Mouse (Mus musculus) small intestine, adult 2 months (tissue): Measurements from ENCODE around the gene Zswim8. TPM values are rescaled to one million over a fixed set of nuclear protein-coding genes. Genes with fewer than 3 reads are reported as not detected.

Experiments
- H3K27ac ChIP-seq: fragments of 200-500 bp; 2 replicates; pipeline ENCODE4 v1.5.1; 2012; ENCODE audit warnings: low read depth, low read length, control low read depth, inconsistent platforms; ENCODE audit not compliant: insufficient read depth
- H3K27me3 ChIP-seq: fragments of 200-500 bp; 2 replicates; pipeline ENCODE4 v1.6.1; 2012; ENCODE audit warnings: mild to moderate bottlenecking, moderate library complexity, low read length, inconsistent platforms; ENCODE audit not compliant: control insufficient read depth, insufficient read depth
- H3K36me3 ChIP-seq: fragments of 200-500 bp; 2 replicates; pipeline ENCODE4 v1.6.1; 2012; ENCODE audit warnings: mild to moderate bottlenecking, low read length, control low read depth, inconsistent platforms; ENCODE audit not compliant: control insufficient read depth, insufficient read depth
- H3K4me1 ChIP-seq: fragments of 200-500 bp; 2 replicates; pipeline ENCODE4 v1.6.1; 2012; ENCODE audit warnings: low read length, inconsistent platforms, mixed read lengths; ENCODE audit not compliant: control insufficient read depth, insufficient read depth, insufficient read length
- H3K4me3 ChIP-seq: fragments of 200-500 bp; 2 replicates; pipeline ENCODE4 v1.5.1; 2012; ENCODE audit warnings: low read depth, mild to moderate bottlenecking, control low read depth, inconsistent platforms, low read length, moderate library complexity
- CTCF ChIP-seq: fragments of 200-500 bp; IDR thresholded peaks from 2 replicates; pipeline ENCODE4 v1.5.1; 2012; ENCODE audit warnings: low read depth, mild to moderate bottlenecking, control low read depth, inconsistent platforms, low read length, moderate library complexity, mixed read lengths; ENCODE audit not compliant: insufficient replicate concordance, insufficient read length; ENCODE audit errors: extremely low read depth
- POLR2A ChIP-seq: fragments of 200-500 bp; IDR thresholded peaks from 2 replicates; pipeline ENCODE4 v1.6.1; 2012; ENCODE audit warnings: low read depth, mild to moderate bottlenecking, control low read depth, inconsistent platforms, low read length, moderate library complexity
- WGBS: fragments of 180-500 bp; shearing (Covaris S2); methylation state at CpG from one replicate; pipeline ENCODE4 v1.1.7; 2018; 5-methylcytosine and 5-hydroxymethylcytosine counted together
- polyA plus RNA-seq: library from polyadenylated mRNA; depleted of rRNA; stranded (reverse); fragments of >200 nt; gene quantifications from 2 replicates; pipeline ENCODE4 v1.2.3, GENCODE M21; 2012

Zswim8 gene
- polyA plus RNA-seq, 1 experiment = 182 TPM

DNA sequence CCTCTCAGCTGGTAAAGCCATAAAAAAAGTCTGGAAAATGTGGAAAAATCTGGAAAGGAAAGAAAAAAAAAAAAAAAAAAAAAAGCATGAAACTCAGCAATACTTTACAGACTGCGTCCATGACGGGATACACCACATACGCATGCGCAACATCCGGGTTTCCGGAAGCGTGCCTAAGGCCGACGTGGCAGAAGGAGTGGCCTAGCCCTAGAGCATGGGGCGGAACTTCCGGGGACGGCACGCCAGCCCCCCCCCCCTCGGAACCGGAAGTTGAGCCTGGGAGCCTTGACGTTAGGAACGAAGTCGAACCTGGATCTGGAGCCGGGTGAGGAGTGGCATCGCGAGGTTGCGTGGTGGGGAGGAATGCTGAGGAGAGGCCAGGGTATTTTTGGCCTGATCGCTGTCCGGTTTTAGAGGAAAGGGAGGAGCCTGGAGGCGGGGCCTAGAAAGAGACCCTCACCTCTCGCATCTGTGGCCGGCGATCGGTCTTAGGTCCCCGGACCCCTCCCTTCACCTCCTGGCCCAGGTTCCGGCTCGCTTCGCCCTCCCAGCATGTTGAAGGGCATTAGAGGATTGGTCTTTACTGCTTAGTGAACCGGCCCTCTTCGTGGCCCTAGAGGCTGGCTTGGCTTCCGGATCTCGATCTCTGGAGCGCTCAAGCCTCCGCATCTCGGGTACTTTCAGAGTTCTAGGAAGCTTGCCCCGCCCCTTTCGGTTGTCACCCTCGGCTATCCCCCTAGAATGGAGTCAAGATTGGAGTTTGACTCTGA lies 33.1 kb upstream of the Zswim8 start, which contains the start of gene Sec24c:
TSS of gene Sec24c (plus strand) at position 245 of the 770 bp plus-strand sequence.
- Histone ChIP-seq H3K27me3 (no peaks in the 10 kb centered on the region), H3K36me3 (peaks cover 28% of the 10 kb centered on the region), H3K27ac (peak within 1 kb of the TSS; percentile 97), H3K4me1 (peaks cover 12% of the 10 kb centered on the region; the same call in 1 of the 2 replicates), H3K4me3 (peak within 1 kb of the TSS; percentile 81)
- TF ChIP-seq CTCF (no peak), POLR2A (peak; percentile 78; the same call in 1 of the 2 replicates)
- 1% methylated on average over 43 of the region's 43 CpGs for WGBS

DNA sequence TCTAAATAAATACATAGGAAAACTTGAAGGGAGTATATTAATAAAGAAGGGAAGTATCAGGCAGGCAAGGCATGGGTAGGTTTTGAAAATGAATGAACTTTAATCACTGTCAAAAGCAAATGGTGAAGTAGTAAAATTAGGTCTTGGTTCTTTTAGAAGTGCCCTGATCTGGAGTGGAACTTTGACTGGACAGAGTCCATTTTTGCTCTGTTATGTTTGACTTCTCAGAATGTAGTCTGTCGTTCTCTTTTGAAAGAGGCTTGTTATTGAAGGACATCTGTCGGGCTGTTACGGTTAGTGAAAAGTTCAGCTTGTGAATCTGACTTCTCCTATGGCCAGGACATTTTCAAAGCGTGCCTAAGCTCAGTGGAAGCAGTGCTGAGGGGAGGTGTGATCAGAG lies 29.4 kb upstream of the Zswim8 start:
- Histone ChIP-seq H3K27ac (no peak overlapping the region), H3K4me1 (peaks cover 17% of the 10 kb centered on the region; the same call in 1 of the 2 replicates), H3K27me3 (no peaks in the 10 kb centered on the region), H3K36me3 (peaks cover 60% of the 10 kb centered on the region), H3K4me3 (no peak overlapping the region)
- 72% methylated on average over 4 of the region's 4 CpGs for WGBS
- no peak for TF ChIP-seq CTCF

DNA sequence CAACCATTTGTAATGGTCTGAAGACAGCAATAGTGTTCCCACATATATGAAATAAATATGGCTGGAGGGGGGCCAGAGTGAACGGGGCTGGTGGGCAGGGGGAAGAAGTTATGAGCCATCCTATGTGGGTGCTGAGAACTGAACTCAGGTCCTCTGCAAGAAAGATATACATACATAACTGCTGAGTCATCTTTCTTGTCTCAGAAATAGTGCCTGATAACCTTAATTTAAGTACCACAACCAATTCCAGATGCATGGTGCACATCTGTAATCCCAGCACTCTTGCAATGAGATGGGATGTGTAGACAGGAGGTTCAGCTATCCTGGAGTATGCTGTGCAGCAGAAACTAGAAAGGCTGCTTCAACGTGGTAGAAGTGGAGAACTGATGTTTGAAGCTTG lies 25.6 kb upstream of the Zswim8 start:
- WGBS = 75% methylated on average over 2 of the region's 2 CpGs
- peaks cover 8% of the 10 kb centered on the region; the same call in 1 of the 2 replicates for H3K4me1 ChIP-seq
- no peak overlapping the region for H3K4me3 ChIP-seq
- no peak for TF ChIP-seq CTCF
- TF ChIP-seq POLR2A = no peak
- H3K27me3 ChIP-seq = no peaks in the 10 kb centered on the region
- H3K27ac ChIP-seq = peak overlapping the region; percentile 25
- H3K36me3 ChIP-seq = peaks cover 88% of the 10 kb centered on the region

DNA sequence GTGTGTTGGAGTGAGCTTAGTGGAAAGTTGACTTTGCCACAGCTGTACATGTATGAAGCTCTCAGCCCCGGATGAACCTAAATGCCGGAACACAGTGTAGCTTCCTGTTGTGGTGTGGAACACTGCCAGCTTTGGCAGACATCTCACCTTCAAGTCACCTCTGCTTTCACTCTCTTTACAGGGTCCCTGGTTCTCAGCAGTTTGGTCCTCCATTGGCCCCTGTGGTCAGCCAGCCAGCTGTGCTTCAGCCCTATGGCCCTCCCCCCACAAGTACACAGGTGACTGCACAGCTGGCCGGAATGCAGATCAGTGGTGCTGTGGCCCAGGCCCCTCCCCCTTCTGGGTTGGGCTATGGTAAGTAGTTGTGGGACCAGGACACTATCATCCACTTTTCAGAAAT lies 24.9 kb upstream of the Zswim8 start:
- 25% methylated on average over 3 of the region's 3 CpGs for WGBS
- peaks cover 7% of the 10 kb centered on the region; the same call in 1 of the 2 replicates for H3K4me1 ChIP-seq
- peaks cover 91% of the 10 kb centered on the region for H3K36me3 ChIP-seq
- peak overlapping the region; percentile 25; the same call in 1 of the 2 replicates for H3K27ac ChIP-seq
- H3K4me3 ChIP-seq = no peak overlapping the region
- TF ChIP-seq CTCF = no peak
- TF ChIP-seq POLR2A = no peak
- H3K27me3 ChIP-seq = no peaks in the 10 kb centered on the region

DNA sequence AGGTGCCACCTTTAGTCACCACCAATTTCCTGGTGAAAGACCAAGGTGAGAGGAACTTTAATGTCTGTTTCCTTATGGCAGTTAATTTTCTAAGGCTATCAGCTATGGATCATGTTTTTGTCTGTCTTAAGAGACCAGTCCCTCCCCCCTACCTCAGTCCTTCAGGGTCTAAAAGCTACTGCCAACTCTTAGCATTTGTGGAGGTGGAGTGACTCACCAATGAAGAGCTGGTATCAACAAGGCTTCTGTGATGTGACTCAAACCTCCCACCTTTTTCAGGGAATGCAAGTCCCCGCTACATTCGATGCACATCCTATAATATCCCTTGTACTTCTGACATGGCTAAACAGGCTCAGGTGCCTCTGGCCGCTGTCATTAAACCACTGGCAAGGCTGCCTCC lies 20.8 kb upstream of the Zswim8 start:
- no peak overlapping the region for H3K27ac ChIP-seq
- H3K4me1 ChIP-seq = peaks cover 6% of the 10 kb centered on the region; the same call in 1 of the 2 replicates
- TF ChIP-seq POLR2A (no peak), CTCF (no peak)
- 93% methylated on average over 3 of the region's 3 CpGs for WGBS
- H3K27me3 ChIP-seq = no peaks in the 10 kb centered on the region
- peaks cover 93% of the 10 kb centered on the region for H3K36me3 ChIP-seq
- no peak overlapping the region for H3K4me3 ChIP-seq

DNA sequence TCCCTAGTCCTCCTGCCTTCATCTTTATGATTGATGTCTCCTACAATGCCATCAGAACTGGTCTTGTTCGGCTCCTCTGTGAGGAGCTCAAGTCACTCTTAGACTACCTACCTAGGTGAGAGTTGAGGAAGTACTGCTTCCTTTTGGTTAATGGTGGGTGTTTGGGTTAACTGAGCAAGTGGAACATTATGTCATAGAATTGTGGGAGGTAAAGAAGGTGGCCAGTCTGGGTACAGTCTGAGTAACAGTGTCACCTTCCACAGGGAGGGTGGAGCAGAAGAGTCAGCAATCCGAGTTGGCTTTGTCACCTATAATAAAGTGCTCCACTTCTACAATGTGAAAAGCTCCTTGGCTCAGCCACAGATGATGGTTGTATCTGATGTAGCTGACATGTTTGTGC lies 18.3 kb upstream of the Zswim8 start:
- TF ChIP-seq POLR2A (no peak), CTCF (no peak)
- 84% methylated on average over 2 of the region's 2 CpGs for WGBS
- Histone ChIP-seq H3K4me3 (no peak overlapping the region), H3K36me3 (peaks cover 91% of the 10 kb centered on the region), H3K4me1 (no peaks in the 10 kb centered on the region), H3K27ac (no peak overlapping the region), H3K27me3 (no peaks in the 10 kb centered on the region)

DNA sequence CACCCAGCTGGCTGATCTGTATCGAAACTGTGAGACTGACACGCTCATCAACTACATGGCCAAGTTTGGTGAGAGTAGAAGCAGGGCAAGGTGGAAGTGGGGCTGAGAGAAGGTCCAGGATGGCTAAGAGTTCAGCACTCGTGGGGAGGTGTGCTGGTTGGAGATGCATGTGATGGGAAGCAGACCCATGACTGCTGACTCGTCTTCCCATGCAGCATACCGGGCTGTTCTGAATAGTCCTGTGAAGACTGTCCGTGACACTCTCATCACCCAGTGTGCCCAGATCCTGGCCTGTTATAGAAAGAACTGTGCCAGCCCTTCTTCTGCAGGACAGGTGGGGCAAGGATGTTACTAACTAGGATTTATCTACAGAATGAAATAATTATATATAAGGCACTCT lies 15.6 kb upstream of the Zswim8 start:
- peaks cover 9% of the 10 kb centered on the region for H3K4me1 ChIP-seq
- 93% methylated on average over 6 of the region's 6 CpGs for WGBS
- peaks cover 67% of the 10 kb centered on the region for H3K36me3 ChIP-seq
- no peak overlapping the region for H3K27ac ChIP-seq
- H3K27me3 ChIP-seq = no peaks in the 10 kb centered on the region
- no peak overlapping the region for H3K4me3 ChIP-seq
- TF ChIP-seq CTCF (no peak), POLR2A (no peak)
